Mouse (Mus musculus) liver, embryonic 16.5 days (tissue): ENCODE data around the gene Slfnl1. TPM values are rescaled to one million over a fixed set of nuclear protein-coding genes. Genes with fewer than 3 reads are reported as not detected.

Experiments used
- ATAC-seq: fragments of 200-750 bp; cut with Nextera tagmentation; 2 replicates; pipeline ENCODE4 v1.8.0; 2017; ENCODE audit warnings: low read depth, mild to moderate bottlenecking, moderate number of reproducible peaks, moderate library complexity
- H3K27ac ChIP-seq: fragments of 300-500 bp; sonication (generic); 2 replicates; pipeline ENCODE4 v1.5.1; 2014; ENCODE audit warnings: mild to moderate bottlenecking, low read length
- H3K27me3 ChIP-seq: fragments of 300-500 bp; sonication (generic); 2 replicates; pipeline ENCODE4 v1.6.1; 2014; ENCODE audit warnings: low read depth, low read length, mixed read lengths; ENCODE audit not compliant: control insufficient read depth, insufficient read depth
- H3K36me3 ChIP-seq: fragments of 300-500 bp; sonication (generic); 2 replicates; pipeline ENCODE4 v1.6.1; 2014; ENCODE audit warnings: mild to moderate bottlenecking; ENCODE audit not compliant: control insufficient read depth, insufficient read depth
- H3K4me1 ChIP-seq: fragments of 300-500 bp; sonication (generic); 2 replicates; pipeline ENCODE4 v1.6.1; 2014; ENCODE audit warnings: low read depth, low read length, mixed read lengths; ENCODE audit not compliant: control insufficient read depth
- H3K4me2 ChIP-seq: fragments of 300-500 bp; sonication (generic); 2 replicates; pipeline ENCODE4 v1.6.1; 2014; ENCODE audit warnings: low read depth, low read length, mixed read lengths
- H3K4me3 ChIP-seq: fragments of 300-500 bp; sonication (generic); 2 replicates; pipeline ENCODE4 v1.5.1; 2014; ENCODE audit warnings: low read depth, mild to moderate bottlenecking, low read length
- H3K9ac ChIP-seq: fragments of 300-500 bp; sonication (generic); 2 replicates; pipeline ENCODE4 v1.6.1; 2014; ENCODE audit warnings: low read depth, low read length
- H3K9me3 ChIP-seq: fragments of 300-500 bp; sonication (generic); replicated peaks from 2 replicates; pipeline ENCODE4 v1.6.1; 2016; ENCODE audit warnings: low read length; ENCODE audit not compliant: control insufficient read depth
- WGBS: fragments of 180-500 bp; shearing (Covaris S2); extraction: QIAGEN DNeasy Blood & Tissue Kit; methylation state at CpG from one replicate; pipeline ENCODE4 v1.1.7; 2014; ENCODE audit not compliant: insufficient replicate concordance; 5-methylcytosine and 5-hydroxymethylcytosine counted together
- polyA plus RNA-seq: library from polyadenylated mRNA; unstranded; fragments of >200 nt; fragmentation: Nextera tagmentation; extraction: Ambion mirVana; gene quantifications from 2 replicates; pipeline ENCODE4 v1.2.1, GENCODE M21; 2015

Slfnl1 gene
- not detected in 2 replicates for polyA plus RNA-seq

- Histone ChIP-seq H3K27ac (no peak within 1 kb of the TSS), H3K4me3 (no peak within 1 kb of the TSS), H3K9me3 (no peaks in the 10 kb centered on the region), H3K9ac (no peak within 1 kb of the TSS), H3K36me3 (no peaks in the 10 kb centered on the region; the same call in 1 of the 2 replicates), H3K27me3 (no peaks in the 10 kb centered on the region), H3K4me2 (no peak within 1 kb of the TSS), H3K4me1 (no peaks in the 10 kb centered on the region)
- WGBS = 63% methylated on average over 6 of the region's 6 CpGs
- ATAC-seq = no peak
Measured at GRCm38 (mm10) chr4:120531986-120532385, at the start of gene Slfnl1. Slfnl1 (plus strand) TSS chr4:120532231.

- no peak overlapping the region for H3K4me3 ChIP-seq
- no peaks in the 10 kb centered on the region for H3K9me3 ChIP-seq
- no peak overlapping the region for H3K27ac ChIP-seq
- WGBS = 50% methylated on average over 1 of the region's 1 CpGs
- H3K27me3 ChIP-seq = no peaks in the 10 kb centered on the region
- no peak for ATAC-seq
- H3K36me3 ChIP-seq = peaks cover 3% of the 10 kb centered on the region
- no peak overlapping the region for H3K9ac ChIP-seq
- no peak overlapping the region for H3K4me2 ChIP-seq
- no peaks in the 10 kb centered on the region for H3K4me1 ChIP-seq
Measured at GRCm38 (mm10) chr4:120487707-120488106, 44.3 kb upstream of the Slfnl1 start.

GRCm38 (mm10) chr4:120506955-120507354, 25.1 kb upstream of the Slfnl1 start:
- Histone ChIP-seq H3K4me3 (no peak overlapping the region), H3K36me3 (peaks cover 11% of the 10 kb centered on the region), H3K27ac (no peak overlapping the region), H3K4me1 (no peaks in the 10 kb centered on the region), H3K4me2 (no peak overlapping the region), H3K27me3 (no peaks in the 10 kb centered on the region), H3K9me3 (no peaks in the 10 kb centered on the region), H3K9ac (no peak overlapping the region)
- ATAC-seq = no peak
- 83% methylated on average over 1 of the region's 1 CpGs for WGBS

- ATAC-seq = no peak
- no peak overlapping the region for H3K27ac ChIP-seq
- H3K9me3 ChIP-seq = no peaks in the 10 kb centered on the region
- H3K27me3 ChIP-seq = no peaks in the 10 kb centered on the region
- H3K4me3 ChIP-seq = no peak overlapping the region
- H3K4me2 ChIP-seq = no peak overlapping the region
- H3K4me1 ChIP-seq = no peaks in the 10 kb centered on the region
- 79% methylated on average over 4 of the region's 4 CpGs for WGBS
- H3K9ac ChIP-seq = no peak overlapping the region
- H3K36me3 ChIP-seq = peaks cover 11% of the 10 kb centered on the region
Measured at GRCm38 (mm10) chr4:120511203-120511602, 20.8 kb upstream of the Slfnl1 start.

- 85% methylated on average over 2 of the region's 2 CpGs for WGBS
- no peak for ATAC-seq
- no peak overlapping the region for H3K27ac ChIP-seq
- peaks cover 2% of the 10 kb centered on the region; the same call in 1 of the 2 replicates for H3K36me3 ChIP-seq
- no peak overlapping the region for H3K4me2 ChIP-seq
- H3K9ac ChIP-seq = no peak overlapping the region
- no peaks in the 10 kb centered on the region for H3K4me1 ChIP-seq
- H3K4me3 ChIP-seq = no peak overlapping the region
- no peaks in the 10 kb centered on the region for H3K9me3 ChIP-seq
- no peaks in the 10 kb centered on the region for H3K27me3 ChIP-seq
Measured at GRCm38 (mm10) chr4:120514366-120514765, 17.7 kb upstream of the Slfnl1 start.

- no peak overlapping the region for H3K9ac ChIP-seq
- no peak overlapping the region for H3K4me2 ChIP-seq
- no peak overlapping the region for H3K4me3 ChIP-seq
Measured at GRCm38 (mm10) chr4:120516491-120516890, 15.5 kb upstream of the Slfnl1 start.

GRCm38 (mm10) chr4:120516907-120517306, 15.1 kb upstream of the Slfnl1 start:
- no peaks in the 10 kb centered on the region; the same call in 1 of the 2 replicates for H3K36me3 ChIP-seq
- WGBS = 78% methylated on average over 7 of the region's 7 CpGs
- no peak overlapping the region for H3K4me2 ChIP-seq
- H3K9me3 ChIP-seq = no peaks in the 10 kb centered on the region
- no peak overlapping the region for H3K9ac ChIP-seq
- H3K4me1 ChIP-seq = no peaks in the 10 kb centered on the region
- H3K27ac ChIP-seq = no peak overlapping the region
- H3K4me3 ChIP-seq = no peak overlapping the region
- no peaks in the 10 kb centered on the region for H3K27me3 ChIP-seq
- ATAC-seq = no peak

More at GRCm38 (mm10) chr4:120516491-120516890, 15.5 kb upstream of the Slfnl1 start:
- Histone ChIP-seq H3K4me1 (no peaks in the 10 kb centered on the region), H3K36me3 (no peaks in the 10 kb centered on the region; the same call in 1 of the 2 replicates), H3K27me3 (no peaks in the 10 kb centered on the region), H3K27ac (no peak overlapping the region), H3K9me3 (no peaks in the 10 kb centered on the region)
- WGBS = 73% methylated on average over 7 of the region's 7 CpGs
- ATAC-seq = no peak

- Histone ChIP-seq H3K27me3 (no peaks in the 10 kb centered on the region), H3K9ac (no peak overlapping the region), H3K36me3 (no peaks in the 10 kb centered on the region; the same call in 1 of the 2 replicates), H3K27ac (no peak overlapping the region), H3K9me3 (no peaks in the 10 kb centered on the region), H3K4me2 (no peak overlapping the region), H3K4me1 (no peaks in the 10 kb centered on the region), H3K4me3 (no peak overlapping the region)
- no peak for ATAC-seq
- WGBS = 63% methylated on average over 4 of the region's 4 CpGs
Measured at GRCm38 (mm10) chr4:120517335-120517734, 14.7 kb upstream of the Slfnl1 start.

- Histone ChIP-seq H3K9me3 (no peaks in the 10 kb centered on the region), H3K4me1 (no peaks in the 10 kb centered on the region), H3K27ac (no peak overlapping the region), H3K9ac (no peak overlapping the region), H3K27me3 (no peaks in the 10 kb centered on the region), H3K4me3 (no peak overlapping the region), H3K4me2 (no peak overlapping the region), H3K36me3 (peaks cover 9% of the 10 kb centered on the region)
- WGBS = 81% methylated on average over 5 of the region's 5 CpGs
- no peak for ATAC-seq
Measured at GRCm38 (mm10) chr4:120521761-120522160, 10.3 kb upstream of the Slfnl1 start.
